Mouse (Mus musculus): ENCODE measurements around the gene Pax1. TPM values are rescaled to one million over a fixed set of nuclear protein-coding genes. Genes with fewer than 3 reads are reported as not detected.
A peak's percentile ranks its signal among the peaks of the same experiment; 100 is the strongest.

The Pax1 gene
- total and polyA plus RNA-seq, 2 experiments from 2014 or later: not detected

DNA sequence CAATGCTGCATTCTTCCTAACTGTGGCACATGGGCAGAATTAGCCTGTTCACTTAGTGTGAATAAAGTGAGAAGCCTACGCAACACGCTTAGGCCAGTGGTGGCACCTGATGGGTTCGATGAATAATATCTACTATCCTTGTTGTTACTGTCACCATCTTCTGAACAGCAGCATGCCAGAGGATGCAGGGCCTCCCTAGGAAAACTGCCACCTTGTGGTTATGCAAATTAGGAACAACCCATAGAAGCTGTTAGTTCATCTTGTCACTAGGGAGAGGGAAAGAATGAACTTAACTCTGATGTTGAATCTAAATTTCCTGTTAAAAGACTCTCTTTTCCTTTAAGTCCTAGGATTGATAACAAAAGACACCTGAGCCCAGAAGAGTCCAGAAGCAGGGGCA lies 53.3 kb downstream of the Pax1 start:
- Histone ChIP-seq H3K27me3 (ENCODE audit: control insufficient read depth, insufficient read depth, low read length) (no peaks in the 10 kb centered on the region), H3K4me2 (ENCODE audit: low read depth, low read length) (no peak overlapping the region), H3K27ac (ENCODE audit: low read depth) (no peak overlapping the region), H3K4me3 (ENCODE audit: low read depth, low read length) (no peak overlapping the region), H3K9me3 (replicated peaks; ENCODE audit: control insufficient read depth, low read length) (no peaks in the 10 kb centered on the region), H3K4me1 (ENCODE audit: control insufficient read depth, insufficient read depth) (no peaks in the 10 kb centered on the region), H3K36me3 (replicated peaks; ENCODE audit: control insufficient read depth, insufficient read depth, low read length) (no peaks in the 10 kb centered on the region), H3K9ac (replicated peaks; ENCODE audit: low read depth, low read length) (no peak overlapping the region)
- TF ChIP-seq CTCF (IDR thresholded peaks at IDR 0.05; ENCODE audit: low read depth): no peak
- DNase-seq (ENCODE audit: low spot score) (no peak), ATAC-seq (ENCODE audit: insufficient read depth, low read depth) (no peak)
- 80% methylated on average over 3 of the region's 3 CpGs for WGBS

DNA sequence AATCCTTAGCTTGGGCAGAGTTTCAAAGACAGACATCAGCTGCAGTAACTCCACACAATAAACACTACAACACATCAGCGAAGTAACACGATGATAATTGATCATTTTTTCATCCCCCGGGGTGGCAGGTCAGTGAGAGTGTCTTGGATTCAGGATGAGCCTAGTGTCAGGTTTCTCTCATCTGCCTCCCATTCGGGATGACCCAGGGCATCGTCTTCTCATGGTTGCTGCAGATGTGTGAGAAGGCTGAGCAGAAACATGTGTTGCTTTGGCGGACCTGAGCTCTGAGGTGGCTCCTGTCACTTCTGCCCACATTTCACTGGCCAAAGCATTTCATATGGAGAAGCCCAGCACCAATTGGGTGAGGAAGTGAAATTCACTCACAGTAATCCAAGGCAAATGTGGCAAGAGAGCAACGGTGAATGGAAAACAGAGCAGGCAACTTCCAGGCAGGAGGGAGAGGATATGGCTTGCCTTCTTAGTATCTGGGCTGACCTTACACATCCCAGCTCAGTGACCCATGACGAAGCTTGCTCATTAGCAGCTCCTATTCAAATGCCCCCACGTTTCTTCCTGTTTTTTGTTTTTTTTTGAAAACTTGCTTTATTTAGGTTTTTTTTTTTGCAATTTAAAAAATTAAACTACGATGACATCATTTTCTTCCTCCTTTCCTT lies 63.0 kb downstream of the Pax1 start:
- no peak for TF ChIP-seq EP300 (IDR thresholded peaks at IDR 0.05; ENCODE audit: low read depth)
- TF ChIP-seq CTCF (IDR thresholded peaks at IDR 0.05; ENCODE audit: low read depth): no peak
- Histone ChIP-seq H3K4me3 (ENCODE audit: low read depth, low read length) (no peak overlapping the region), H3K27me3 (ENCODE audit: control insufficient read depth, insufficient read depth, low read length) (no peaks in the 10 kb centered on the region), H3K36me3 (replicated peaks; ENCODE audit: control insufficient read depth, insufficient read depth, low read length) (no peaks in the 10 kb centered on the region), H3K9ac (replicated peaks; ENCODE audit: low read depth, low read length) (no peak overlapping the region), H3K9me3 (replicated peaks; ENCODE audit: control insufficient read depth, low read length) (no peaks in the 10 kb centered on the region), H3K27ac (ENCODE audit: low read depth) (no peak overlapping the region), H3K4me2 (ENCODE audit: low read depth, low read length) (no peak overlapping the region), H3K4me1 (ENCODE audit: control insufficient read depth, insufficient read depth) (no peaks in the 10 kb centered on the region)
- WGBS: 60% methylated on average over 10 of the region's 10 CpGs
- no peak for DNase-seq (ENCODE audit: low spot score)
- ATAC-seq (ENCODE audit: insufficient read depth, low read depth): no peak

DNA sequence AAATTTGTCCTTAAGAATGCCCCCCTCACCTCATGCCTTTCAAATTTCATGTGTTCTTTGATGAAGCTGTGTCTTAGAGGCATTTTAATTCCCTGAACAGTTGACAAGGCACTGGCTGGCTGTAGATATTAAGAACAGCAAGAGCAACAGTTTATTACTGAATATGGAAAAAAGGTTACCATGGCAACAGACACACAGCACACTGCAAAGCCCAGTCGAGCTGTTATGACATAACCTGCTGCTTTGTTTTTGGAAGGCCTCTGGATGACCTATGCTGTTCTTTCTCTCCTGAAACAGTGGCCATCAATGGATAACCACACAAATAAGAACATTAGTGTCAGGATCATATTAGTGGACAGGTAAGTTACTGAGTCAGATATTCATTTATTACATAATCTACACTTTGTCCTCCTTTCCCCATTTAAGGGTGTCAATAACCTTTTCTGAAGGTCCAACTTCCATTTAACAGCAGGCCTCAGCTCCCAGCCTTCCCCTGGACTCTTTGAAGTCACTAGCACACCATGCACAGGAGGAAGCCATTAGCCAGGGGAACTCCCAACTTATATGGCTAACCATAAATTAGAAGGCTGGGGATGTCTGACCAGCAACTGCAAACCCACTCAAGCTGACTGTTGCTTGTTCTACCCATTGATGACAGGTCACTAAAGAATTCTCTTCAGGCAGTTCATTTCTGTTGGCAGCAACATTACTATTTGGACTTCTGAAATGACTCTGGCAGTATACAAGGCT lies 68.1 kb downstream of the Pax1 start:
- no peaks in the 10 kb centered on the region for H3K9me3 ChIP-seq (replicated peaks; ENCODE audit: control insufficient read depth, low read length)
- no peaks in the 10 kb centered on the region for H3K27me3 ChIP-seq (ENCODE audit: control insufficient read depth, insufficient read depth, low read length)
- H3K9ac ChIP-seq (replicated peaks; ENCODE audit: low read depth, low read length): no peak overlapping the region
- ATAC-seq (ENCODE audit: insufficient read depth, low read depth): no peak
- TF ChIP-seq CTCF (IDR thresholded peaks at IDR 0.05; ENCODE audit: low read depth): no peak
- no peak for TF ChIP-seq EP300 (IDR thresholded peaks at IDR 0.05; ENCODE audit: low read depth)
- no peak for DNase-seq (ENCODE audit: low spot score)
- H3K4me2 ChIP-seq (ENCODE audit: low read depth, low read length): no peak overlapping the region
- no peaks in the 10 kb centered on the region for H3K36me3 ChIP-seq (replicated peaks; ENCODE audit: control insufficient read depth, insufficient read depth, low read length)
- no peak overlapping the region for H3K27ac ChIP-seq (ENCODE audit: low read depth)
- no peak overlapping the region for H3K4me3 ChIP-seq (ENCODE audit: low read depth, low read length)
- WGBS: 30% methylated on average over 1 of the region's 1 CpGs
- no peaks in the 10 kb centered on the region for H3K4me1 ChIP-seq (ENCODE audit: control insufficient read depth, insufficient read depth)

DNA sequence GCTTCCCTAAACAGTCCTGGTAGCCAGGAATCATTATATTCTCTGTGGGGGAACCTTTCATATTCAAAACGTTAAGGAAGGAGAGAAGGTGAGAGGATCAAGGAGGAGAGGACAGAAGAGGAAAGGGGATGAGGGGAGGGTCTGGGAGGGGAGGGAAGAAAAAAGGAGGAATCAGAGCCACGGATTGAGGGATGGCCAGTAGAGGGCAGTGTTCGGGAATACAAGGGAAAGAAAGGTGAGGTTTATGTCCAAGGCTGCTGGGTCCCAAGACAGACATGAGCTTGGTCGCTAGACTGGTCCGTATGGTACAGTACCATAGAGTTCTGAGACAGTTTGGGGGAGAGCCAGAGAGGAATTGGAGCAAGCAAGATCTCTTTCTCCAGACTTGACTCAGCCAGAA lies 71.4 kb downstream of the Pax1 start:
- no peaks in the 10 kb centered on the region for H3K36me3 ChIP-seq (replicated peaks; ENCODE audit: control insufficient read depth, insufficient read depth, low read length)
- no peaks in the 10 kb centered on the region for H3K9me3 ChIP-seq (replicated peaks; ENCODE audit: control insufficient read depth, low read length)
- no peaks in the 10 kb centered on the region for H3K4me1 ChIP-seq (ENCODE audit: control insufficient read depth, insufficient read depth)
- TF ChIP-seq EP300 (IDR thresholded peaks at IDR 0.05; ENCODE audit: low read depth): no peak
- TF ChIP-seq CTCF (IDR thresholded peaks at IDR 0.05; ENCODE audit: low read depth): peak; percentile 48
- no peaks in the 10 kb centered on the region for H3K27me3 ChIP-seq (ENCODE audit: control insufficient read depth, insufficient read depth, low read length)
- no peak overlapping the region for H3K9ac ChIP-seq (replicated peaks; ENCODE audit: low read depth, low read length)
- 24% methylated on average over 5 of the region's 5 CpGs for WGBS
- no peak for ATAC-seq (ENCODE audit: insufficient read depth, low read depth)
- no peak overlapping the region for H3K4me2 ChIP-seq (ENCODE audit: low read depth, low read length)
- DNase-seq (ENCODE audit: low spot score): peak; percentile 28
- no peak overlapping the region for H3K27ac ChIP-seq (ENCODE audit: low read depth)
- H3K4me3 ChIP-seq (ENCODE audit: low read depth, low read length): no peak overlapping the region

Other genes starting within 250 kb of the Pax1 start
- not detected in 2 replicates for gene Nkx2-2, start 167.7 kb upstream of the Pax1 start, total RNA-seq (2014; rRNA removed; ENCODE audit: low replicate concordance)
- gene Nkx2-2, start 167.7 kb upstream of the Pax1 start, polyA plus RNA-seq (2015; fragmentation: Nextera tagmentation; extraction: Ambion mirVana): not detected in 2 replicates